Mouse (Mus musculus) midbrain, embryonic 13.5 days (tissue): ENCODE data around the gene Rcn1. TPM values are rescaled to one million over a fixed set of nuclear protein-coding genes. Genes with fewer than 3 reads are reported as not detected.
A peak's percentile ranks its signal among the peaks of the same experiment; 100 is the strongest.

Source experiments
- ATAC-seq: fragments of 200-750 bp; cut with Nextera tagmentation; 2 replicates; pipeline ENCODE4 v1.8.0; 2017; ENCODE audit warnings: mild to moderate bottlenecking, moderate TSS enrichment, moderate library complexity
- H3K27ac ChIP-seq: fragments of 300-500 bp; sonication (generic); 2 replicates; pipeline ENCODE4 v1.5.1; 2015; ENCODE audit warnings: inconsistent platforms, mild to moderate bottlenecking, moderate library complexity
- H3K27me3 ChIP-seq: fragments of 300-500 bp; sonication (generic); 2 replicates; pipeline ENCODE4 v1.6.1; 2015; ENCODE audit warnings: mild to moderate bottlenecking, inconsistent platforms
- H3K36me3 ChIP-seq: fragments of 300-500 bp; sonication (generic); 2 replicates; pipeline ENCODE4 v1.6.1; 2015; ENCODE audit warnings: mild to moderate bottlenecking, inconsistent platforms
- H3K4me1 ChIP-seq: fragments of 300-500 bp; sonication (generic); replicated peaks from 2 replicates; pipeline ENCODE4 v1.6.1; 2015; ENCODE audit warnings: inconsistent platforms
- H3K4me2 ChIP-seq: fragments of 300-500 bp; sonication (generic); replicated peaks from 2 replicates; pipeline ENCODE4 v1.6.1; 2015; ENCODE audit warnings: moderate library complexity, mild to moderate bottlenecking, inconsistent platforms
- H3K4me3 ChIP-seq: fragments of 300-500 bp; sonication (generic); replicated peaks from 2 replicates; pipeline ENCODE4 v1.5.1; 2015; ENCODE audit warnings: mild to moderate bottlenecking, inconsistent platforms
- H3K9ac ChIP-seq: fragments of 300-500 bp; sonication (generic); replicated peaks from 2 replicates; pipeline ENCODE4 v1.6.1; 2015; ENCODE audit warnings: mild to moderate bottlenecking, inconsistent platforms
- H3K9me3 ChIP-seq: fragments of 300-500 bp; sonication (generic); 2 replicates; pipeline ENCODE4 v1.6.1; 2016; ENCODE audit warnings: mild to moderate bottlenecking, inconsistent platforms
- WGBS: fragments of 180-500 bp; shearing (Covaris S2); methylation state at CpG from one replicate; pipeline ENCODE4 v1.1.7; 2015; 5-methylcytosine and 5-hydroxymethylcytosine counted together
- polyA plus RNA-seq: library from polyadenylated mRNA; unstranded; fragments of >200 nt; fragmentation: Nextera tagmentation; extraction: Ambion mirVana; gene quantifications from 2 replicates; pipeline ENCODE4 v1.2.1, GENCODE M21; 2015

Gene Rcn1
- 49.4 and 54.8 TPM in 2 replicates for polyA plus RNA-seq

DNA sequence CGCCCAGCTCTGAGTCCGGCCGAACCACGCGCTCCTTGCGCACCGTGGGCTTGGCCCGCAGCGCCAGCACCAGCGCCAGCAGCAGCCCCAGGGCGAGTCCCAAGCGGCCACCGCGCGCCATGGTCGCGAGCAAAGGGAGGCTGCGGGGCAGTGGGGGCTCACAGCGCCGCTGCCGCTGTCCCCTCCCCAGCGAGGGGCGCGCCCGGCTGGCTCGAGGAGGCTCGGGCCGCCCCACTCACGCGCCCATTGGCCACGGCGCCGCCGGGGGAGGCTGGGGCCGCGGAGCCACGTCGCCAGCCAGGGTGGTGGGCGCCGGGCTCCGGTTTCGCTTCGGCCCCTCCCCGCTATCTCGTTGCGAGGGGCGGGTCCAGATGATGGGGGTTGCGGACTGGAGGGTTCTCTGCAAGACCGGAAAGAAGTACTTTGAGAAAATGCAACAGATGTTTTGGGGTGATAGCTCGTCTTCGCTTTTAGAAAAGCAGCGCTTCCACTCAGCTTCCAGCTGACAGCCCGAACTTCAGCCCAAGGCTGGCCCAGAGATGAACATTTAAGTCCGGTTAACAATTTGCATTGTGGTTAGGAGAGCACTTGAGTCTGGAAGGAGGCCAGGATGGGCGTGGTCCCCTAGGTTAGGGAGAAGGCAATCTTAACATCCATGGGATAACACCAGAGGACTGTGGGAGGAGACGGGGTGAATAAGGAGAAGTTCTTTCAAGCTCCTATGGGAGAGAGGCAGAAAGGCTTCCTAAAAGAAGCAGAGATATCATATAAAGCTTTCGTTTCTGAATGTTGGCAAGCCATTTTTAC, at the start of gene Rcn1:
Rcn1 (minus strand) TSS at position 235 of the 807 bp plus-strand sequence.
- peaks cover 27% of the 10 kb centered on the region for H3K4me1 ChIP-seq
- 2% methylated on average over 52 of the region's 57 CpGs for WGBS
- peak within 1 kb of the TSS; percentile 66 for H3K27ac ChIP-seq
- H3K36me3 ChIP-seq = peaks cover 3% of the 10 kb centered on the region; the same call in 1 of the 2 replicates
- H3K4me3 ChIP-seq = peak within 1 kb of the TSS; percentile 71
- H3K9ac ChIP-seq = peak within 1 kb of the TSS; percentile 75
- no peaks in the 10 kb centered on the region for H3K9me3 ChIP-seq
- peaks cover 33% of the 10 kb centered on the region for H3K27me3 ChIP-seq
- peak within 1 kb of the TSS; percentile 98 for H3K4me2 ChIP-seq
- peak; percentile 94 for ATAC-seq

DNA sequence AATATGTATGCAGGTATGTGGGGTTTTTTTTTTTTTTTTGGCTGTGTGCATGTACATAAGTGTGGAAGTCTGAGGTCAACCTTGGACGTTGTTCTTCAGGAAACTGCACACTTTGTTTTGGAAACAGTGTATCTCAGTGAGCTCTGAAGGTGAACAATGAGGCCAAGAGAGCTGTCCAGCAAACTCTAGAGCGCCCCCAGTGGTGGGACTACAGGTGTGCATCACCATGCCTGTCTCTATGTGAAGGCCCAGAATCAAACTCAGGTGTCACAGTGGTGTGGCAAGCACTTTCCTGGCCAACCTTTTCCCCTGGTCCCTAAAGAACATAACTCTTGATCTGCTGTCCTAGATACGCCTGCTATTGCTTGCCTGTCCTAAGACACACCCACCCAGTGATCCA, 45.0 kb upstream of the Rcn1 start:
- no peak overlapping the region for H3K4me2 ChIP-seq
- H3K27ac ChIP-seq = no peak overlapping the region
- 31% methylated on average over 3 of the region's 3 CpGs for WGBS
- 0 out of 2 replicates have a peak, but pooled peaks cover 4% of the 10 kb centered on the region for H3K4me1 ChIP-seq
- H3K27me3 ChIP-seq = no peaks in the 10 kb centered on the region
- H3K36me3 ChIP-seq = no peaks in the 10 kb centered on the region
- no peak for ATAC-seq
- H3K9me3 ChIP-seq = no peaks in the 10 kb centered on the region
- no peak overlapping the region for H3K4me3 ChIP-seq
- H3K9ac ChIP-seq = no peak overlapping the region

DNA sequence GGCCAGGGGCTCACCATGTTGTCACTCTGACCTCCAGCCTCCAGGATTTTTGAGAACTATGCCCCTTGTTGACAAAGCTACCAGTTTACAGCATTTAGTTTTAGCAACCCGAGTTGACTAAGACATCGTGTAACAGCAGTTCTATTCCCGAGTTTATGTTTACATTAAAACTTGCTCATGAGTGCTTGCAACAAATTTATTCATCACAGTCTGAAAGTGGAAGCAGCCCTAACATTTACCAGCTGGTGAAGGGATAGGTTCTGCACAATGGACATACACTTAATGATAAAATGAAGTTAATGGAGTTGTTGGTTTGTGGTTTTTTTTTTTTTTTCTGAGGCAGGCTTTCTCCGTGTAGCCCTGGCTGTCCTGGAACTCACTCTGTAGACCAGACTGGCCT, 39.9 kb upstream of the Rcn1 start:
- Histone ChIP-seq H3K9me3 (no peaks in the 10 kb centered on the region), H3K4me2 (no peak overlapping the region), H3K4me1 (no peaks in the 10 kb centered on the region), H3K36me3 (no peaks in the 10 kb centered on the region), H3K27me3 (peaks cover 3% of the 10 kb centered on the region), H3K9ac (no peak overlapping the region), H3K27ac (no peak overlapping the region), H3K4me3 (no peak overlapping the region)
- 84% methylated on average over 4 of the region's 4 CpGs for WGBS
- ATAC-seq = no peak

DNA sequence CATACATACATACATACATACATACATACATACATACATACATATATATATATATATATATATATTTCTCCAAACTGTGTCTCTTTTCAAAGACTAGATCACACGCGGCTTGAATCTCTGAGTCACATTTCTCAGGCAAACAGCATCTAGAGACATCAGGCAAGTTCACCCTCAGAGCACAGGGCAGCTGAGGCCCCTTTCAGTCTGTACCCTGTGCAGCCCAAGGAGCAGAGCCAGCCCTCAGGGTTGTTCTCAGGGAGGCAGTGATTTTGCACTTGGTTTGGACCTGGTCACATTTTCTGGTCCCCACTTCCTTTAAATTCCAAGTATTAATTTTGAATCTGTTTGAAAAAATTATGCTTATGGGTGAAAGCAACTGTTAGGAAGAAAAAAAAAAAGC, 39.4 kb upstream of the Rcn1 start:
- H3K9me3 ChIP-seq = no peaks in the 10 kb centered on the region
- no peak overlapping the region for H3K27ac ChIP-seq
- H3K4me2 ChIP-seq = no peak overlapping the region
- H3K9ac ChIP-seq = no peak overlapping the region
- H3K36me3 ChIP-seq = no peaks in the 10 kb centered on the region
- H3K4me1 ChIP-seq = no peaks in the 10 kb centered on the region
- ATAC-seq = no peak
- peaks cover 8% of the 10 kb centered on the region for H3K27me3 ChIP-seq
- WGBS = 88% methylated on average over 2 of the region's 2 CpGs
- no peak overlapping the region for H3K4me3 ChIP-seq

DNA sequence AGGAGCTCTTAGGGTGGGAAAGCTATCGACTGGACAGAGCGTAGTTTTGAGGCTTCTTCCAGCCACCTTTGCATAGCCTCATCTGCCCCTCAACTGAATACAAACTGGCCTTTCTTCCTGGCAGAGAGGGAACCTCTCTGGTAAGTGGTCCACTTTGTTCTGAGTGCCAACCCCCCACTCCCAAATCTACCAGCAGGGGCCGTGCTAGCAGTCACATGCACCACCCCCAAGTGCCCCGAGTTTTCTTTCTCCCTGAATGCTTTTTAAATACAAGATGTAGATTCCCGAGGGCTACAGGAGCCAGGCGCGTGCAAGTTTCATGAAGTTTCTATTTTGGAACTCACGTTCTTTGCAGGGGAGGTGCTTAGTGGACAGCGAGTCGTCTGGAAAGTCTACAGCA, 33.8 kb upstream of the Rcn1 start:
- Histone ChIP-seq H3K4me1 (no peaks in the 10 kb centered on the region), H3K27me3 (peaks cover 28% of the 10 kb centered on the region), H3K36me3 (no peaks in the 10 kb centered on the region), H3K4me2 (peak overlapping the region; percentile 21; the same call in 1 of the 2 replicates), H3K9ac (no peak overlapping the region), H3K9me3 (no peaks in the 10 kb centered on the region), H3K4me3 (no peak overlapping the region), H3K27ac (no peak overlapping the region)
- 17% methylated on average over 10 of the region's 10 CpGs for WGBS
- no peak for ATAC-seq

DNA sequence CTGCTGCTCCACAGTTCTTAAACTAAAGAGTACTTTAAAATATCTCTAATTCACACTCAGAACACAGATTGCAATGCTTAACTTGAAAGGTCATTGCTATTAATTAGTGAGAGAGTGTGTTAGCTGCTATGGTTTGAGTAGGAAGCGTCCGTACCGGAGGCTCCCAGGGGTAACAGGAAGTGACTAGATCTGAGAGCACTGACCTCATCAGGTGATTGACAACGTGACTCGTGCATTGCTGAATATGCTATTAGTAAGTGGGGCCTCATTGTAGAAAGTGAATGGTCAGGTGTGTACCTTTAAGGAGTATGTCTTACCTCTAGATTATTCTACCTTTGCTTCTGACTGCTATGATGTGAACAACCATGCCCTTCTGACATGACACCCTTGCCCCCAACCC, 31.3 kb upstream of the Rcn1 start:
- H3K4me3 ChIP-seq = no peak overlapping the region
- H3K27me3 ChIP-seq = peaks cover 40% of the 10 kb centered on the region
- H3K9me3 ChIP-seq = no peaks in the 10 kb centered on the region
- no peak overlapping the region for H3K9ac ChIP-seq
- no peak overlapping the region for H3K4me2 ChIP-seq
- H3K4me1 ChIP-seq = no peaks in the 10 kb centered on the region
- no peak overlapping the region for H3K27ac ChIP-seq
- WGBS = 85% methylated on average over 5 of the region's 5 CpGs
- no peak for ATAC-seq
- H3K36me3 ChIP-seq = no peaks in the 10 kb centered on the region

DNA sequence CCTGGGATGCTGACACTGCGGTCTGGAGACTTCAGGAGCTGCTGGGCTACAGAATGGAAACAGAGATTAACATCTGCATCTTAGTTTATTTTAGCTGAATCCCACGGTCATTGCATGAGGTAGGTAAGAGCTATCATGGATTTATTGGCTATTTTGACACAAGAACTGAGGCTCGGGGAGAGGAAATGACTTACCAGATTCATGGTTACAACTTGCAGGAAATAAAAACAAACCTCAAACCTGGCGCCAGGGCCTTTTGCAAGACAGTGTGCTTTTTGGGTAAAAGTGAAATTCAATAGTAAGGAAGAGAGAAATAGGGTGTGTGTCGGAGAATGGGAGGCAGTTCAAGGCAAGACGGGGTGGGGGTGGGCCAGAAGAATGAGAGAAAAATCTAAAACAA, 30.8 kb upstream of the Rcn1 start:
- ATAC-seq = no peak
- Histone ChIP-seq H3K4me2 (no peak overlapping the region), H3K27ac (no peak overlapping the region), H3K4me1 (no peaks in the 10 kb centered on the region), H3K9me3 (no peaks in the 10 kb centered on the region), H3K36me3 (no peaks in the 10 kb centered on the region), H3K4me3 (no peak overlapping the region), H3K9ac (no peak overlapping the region), H3K27me3 (peaks cover 40% of the 10 kb centered on the region)
- 92% methylated on average over 6 of the region's 6 CpGs for WGBS

DNA sequence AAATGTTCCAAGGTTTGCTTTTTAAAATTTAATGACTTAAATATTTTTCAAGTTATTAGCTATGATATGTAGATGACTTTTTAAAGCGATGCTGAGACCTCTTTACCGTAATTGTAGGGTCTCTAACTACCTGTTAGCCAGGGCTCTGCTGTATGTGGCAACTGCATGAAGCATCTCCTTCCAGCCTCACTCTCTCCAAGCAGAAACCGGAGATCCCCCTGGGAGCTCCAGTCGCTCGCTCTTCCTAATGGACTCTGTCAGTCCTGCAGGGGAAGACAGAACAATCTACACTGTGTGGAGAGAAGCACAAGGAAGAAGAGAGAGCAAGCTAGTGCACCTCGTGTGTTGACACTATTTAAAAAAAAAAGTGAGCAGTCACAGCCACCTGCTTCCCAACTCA, 29.3 kb upstream of the Rcn1 start:
- H3K9me3 ChIP-seq = no peaks in the 10 kb centered on the region
- ATAC-seq = peak; percentile 51; the same call in 1 of the 2 replicates
- H3K27me3 ChIP-seq = peaks cover 32% of the 10 kb centered on the region
- H3K36me3 ChIP-seq = no peaks in the 10 kb centered on the region
- no peak overlapping the region for H3K27ac ChIP-seq
- WGBS = 26% methylated on average over 6 of the region's 6 CpGs
- no peak overlapping the region for H3K4me2 ChIP-seq
- H3K9ac ChIP-seq = no peak overlapping the region
- H3K4me3 ChIP-seq = no peak overlapping the region
- no peaks in the 10 kb centered on the region for H3K4me1 ChIP-seq

DNA sequence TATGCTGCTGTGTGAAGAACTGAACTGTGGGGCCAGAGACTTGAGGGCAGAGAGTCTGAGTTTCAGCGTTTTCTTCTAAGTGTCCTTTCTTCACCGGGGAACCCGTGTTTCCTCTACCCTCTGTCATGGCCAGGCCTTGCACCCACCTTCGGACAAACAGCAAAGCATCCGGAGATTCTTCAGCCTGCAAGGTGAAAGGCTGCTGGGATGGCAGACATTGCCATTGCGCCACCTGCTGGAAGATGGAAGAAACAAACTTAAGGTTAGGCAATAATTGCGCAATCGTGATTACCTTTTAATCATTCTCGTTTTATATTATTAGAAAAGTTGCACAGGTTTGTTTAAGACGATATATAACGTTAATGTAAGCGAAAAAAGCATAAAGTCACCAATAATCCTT, 28.9 kb upstream of the Rcn1 start:
- Histone ChIP-seq H3K9me3 (no peaks in the 10 kb centered on the region), H3K36me3 (no peaks in the 10 kb centered on the region), H3K4me1 (no peaks in the 10 kb centered on the region), H3K27ac (no peak overlapping the region), H3K4me3 (no peak overlapping the region), H3K9ac (no peak overlapping the region), H3K4me2 (no peak overlapping the region), H3K27me3 (peaks cover 32% of the 10 kb centered on the region)
- ATAC-seq = peak; percentile 79
- WGBS = 5% methylated on average over 12 of the region's 12 CpGs

DNA sequence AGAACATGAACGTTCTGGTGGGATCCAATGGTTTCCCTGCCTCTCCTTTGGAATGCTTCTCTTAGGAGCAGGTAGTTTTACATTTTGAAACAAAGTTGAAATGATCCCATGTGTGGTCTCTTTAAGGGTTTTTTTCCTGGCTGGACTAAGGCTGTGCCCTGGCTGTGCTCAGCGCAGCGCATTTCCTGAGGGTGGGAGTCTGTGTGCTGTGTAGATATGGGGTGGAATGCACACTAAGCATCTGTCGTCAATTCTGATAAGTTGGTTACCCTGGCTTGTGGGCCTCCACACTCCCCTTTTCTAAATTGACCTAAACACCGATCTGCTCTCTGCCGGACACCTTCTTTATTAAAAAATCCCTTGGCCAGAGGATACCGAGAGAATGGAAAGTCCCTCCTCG, 28.3 kb upstream of the Rcn1 start:
- no peaks in the 10 kb centered on the region for H3K36me3 ChIP-seq
- H3K27ac ChIP-seq = no peak overlapping the region
- H3K4me2 ChIP-seq = no peak overlapping the region
- H3K9ac ChIP-seq = no peak overlapping the region
- H3K9me3 ChIP-seq = no peaks in the 10 kb centered on the region
- no peak overlapping the region for H3K4me3 ChIP-seq
- H3K4me1 ChIP-seq = no peaks in the 10 kb centered on the region
- WGBS = 80% methylated on average over 8 of the region's 8 CpGs
- no peak for ATAC-seq
- peaks cover 29% of the 10 kb centered on the region for H3K27me3 ChIP-seq

DNA sequence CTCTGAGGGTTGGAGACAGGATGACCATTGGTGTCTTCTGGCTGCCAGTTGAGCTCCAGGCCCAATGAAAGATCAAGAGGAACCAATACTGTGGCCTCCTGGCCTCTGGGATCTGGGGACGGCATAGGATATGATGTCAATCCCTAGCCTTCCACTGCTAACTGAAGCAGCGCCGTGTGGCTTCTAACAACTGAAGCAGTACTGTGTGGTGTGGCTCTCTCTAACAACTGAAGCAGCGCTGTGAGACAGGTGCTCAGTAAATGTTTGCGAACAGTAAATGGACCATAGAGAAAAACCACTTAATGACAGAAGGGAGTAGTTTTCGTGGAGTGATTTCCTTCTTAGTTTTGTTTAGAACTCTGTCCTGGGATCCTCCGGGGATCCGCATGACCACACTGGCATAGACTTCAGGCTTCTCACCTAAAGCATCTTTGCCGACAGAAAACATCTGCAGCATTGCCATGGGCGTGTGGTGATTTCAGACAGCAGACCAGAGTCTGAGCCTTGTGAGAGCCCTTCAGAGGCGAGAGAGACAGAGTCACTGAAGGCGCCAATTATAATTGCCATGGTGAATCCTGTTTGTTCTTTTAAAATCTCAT, 19.6 kb upstream of the Rcn1 start:
- Histone ChIP-seq H3K4me2 (no peak overlapping the region), H3K4me3 (no peak overlapping the region), H3K9ac (no peak overlapping the region), H3K4me1 (peaks cover 19% of the 10 kb centered on the region), H3K27me3 (no peaks in the 10 kb centered on the region), H3K9me3 (no peaks in the 10 kb centered on the region), H3K36me3 (no peaks in the 10 kb centered on the region), H3K27ac (no peak overlapping the region)
- WGBS = 89% methylated on average over 12 of the region's 12 CpGs
- no peak for ATAC-seq

DNA sequence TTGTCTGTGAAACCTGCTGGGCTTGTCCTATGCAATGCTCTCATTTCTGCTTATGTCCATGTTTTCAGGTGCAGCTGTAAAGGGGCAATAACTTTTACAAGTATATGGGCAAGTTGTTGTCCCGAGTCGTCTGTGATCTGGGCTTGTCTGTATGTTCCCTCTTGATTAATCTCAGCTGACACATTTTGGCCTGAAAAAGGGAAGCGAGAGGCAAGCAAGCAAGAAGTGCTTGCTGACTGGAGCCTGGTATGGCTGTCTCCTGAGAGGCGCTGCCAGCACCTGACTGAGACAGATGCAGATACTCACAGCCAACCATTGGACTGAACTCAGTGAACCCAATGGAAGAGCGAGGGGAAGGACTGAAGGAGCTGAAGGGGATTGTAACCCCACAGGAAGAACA, 18.5 kb upstream of the Rcn1 start:
- H3K4me2 ChIP-seq = no peak overlapping the region
- H3K4me1 ChIP-seq = peaks cover 19% of the 10 kb centered on the region
- H3K9me3 ChIP-seq = no peaks in the 10 kb centered on the region
- no peak overlapping the region for H3K4me3 ChIP-seq
- H3K36me3 ChIP-seq = no peaks in the 10 kb centered on the region
- no peak overlapping the region for H3K27ac ChIP-seq
- H3K9ac ChIP-seq = no peak overlapping the region
- ATAC-seq = no peak
- no peaks in the 10 kb centered on the region for H3K27me3 ChIP-seq
- WGBS = 91% methylated on average over 5 of the region's 5 CpGs
